Mouse (Mus musculus) left cerebral cortex, postnatal 10 days (tissue): ENCODE data around the gene Stk33. TPM values are rescaled to one million over a fixed set of nuclear protein-coding genes. Genes with fewer than 3 reads are reported as not detected.

Experiments used
- DNase-seq, 2 experiments: peaks; one replicate each; pipeline ENCODE4 v3.0.0; 2021 to 2022; ENCODE audit warnings: low spot score in 2 of 2, mixed read lengths in 1 of 2; ENCODE audit errors: extremely low spot score in 1 of 2
- intact Hi-C: fragments of 180-260 bp; cut with DNase I; formaldehyde crosslinking; loops from one replicate; pipeline ENCODE4 v1.15.1; 2025
- total RNA-seq, 2 experiments: library from RNA; stranded (reverse); gene quantifications; 2 replicates each; pipeline ENCODE4 v1.2.3; 2021

Gene Stk33
- total RNA-seq = 1 to 10 TPM; 1.9 to 2.1 TPM

DNA sequence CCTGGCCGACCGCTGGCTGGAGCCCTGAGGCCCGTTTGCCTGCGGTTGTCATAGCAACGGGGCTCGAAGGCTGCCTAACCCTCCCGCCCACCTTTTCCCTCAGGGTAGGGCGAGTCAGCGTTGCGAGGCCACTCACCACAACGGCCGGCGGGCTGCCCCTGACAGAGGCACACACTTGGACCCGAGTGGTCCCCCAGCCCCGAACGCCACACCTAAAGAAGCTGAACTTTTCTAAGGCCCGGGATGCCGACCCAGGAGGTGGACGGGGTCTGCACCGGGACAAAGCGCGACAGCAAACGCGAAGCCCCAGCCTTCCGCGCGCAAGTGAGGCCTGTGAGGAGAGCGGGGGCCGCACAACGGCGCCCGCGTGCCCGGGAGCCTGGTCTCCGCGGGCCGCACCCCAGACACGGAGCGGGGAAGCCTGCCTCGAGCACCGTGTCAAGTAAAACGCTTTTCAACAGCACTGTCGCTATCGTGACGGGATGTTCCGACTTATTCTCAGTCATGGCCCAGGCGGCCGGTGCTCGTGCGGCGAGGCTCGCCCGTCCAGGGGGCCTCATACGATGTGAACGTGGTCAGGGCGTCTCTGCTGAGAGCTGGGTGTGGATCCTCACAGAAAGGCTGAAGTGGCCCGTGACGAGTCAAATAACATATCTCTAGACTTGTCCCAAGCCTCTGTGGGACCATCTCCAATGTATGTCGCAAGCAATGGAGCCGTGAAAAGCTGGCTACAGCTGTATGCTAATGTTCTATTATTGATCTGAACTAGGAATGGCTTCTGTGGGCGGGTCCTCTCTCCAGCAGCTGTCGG lies at the start of gene Stk33:
Gene Stk33 (minus strand): TSS at position 301 of the 811 bp plus-strand sequence.
- intact Hi-C loops = no loop called here
- DNase-seq = peak in 1 of 2 experiments; percentile 71

GRCm38 (mm10) chr7:109484221-109484620 lies 45.3 kb upstream of the Stk33 start:
- DNase-seq = no peak
- intact Hi-C loops = no loop called here

DNA sequence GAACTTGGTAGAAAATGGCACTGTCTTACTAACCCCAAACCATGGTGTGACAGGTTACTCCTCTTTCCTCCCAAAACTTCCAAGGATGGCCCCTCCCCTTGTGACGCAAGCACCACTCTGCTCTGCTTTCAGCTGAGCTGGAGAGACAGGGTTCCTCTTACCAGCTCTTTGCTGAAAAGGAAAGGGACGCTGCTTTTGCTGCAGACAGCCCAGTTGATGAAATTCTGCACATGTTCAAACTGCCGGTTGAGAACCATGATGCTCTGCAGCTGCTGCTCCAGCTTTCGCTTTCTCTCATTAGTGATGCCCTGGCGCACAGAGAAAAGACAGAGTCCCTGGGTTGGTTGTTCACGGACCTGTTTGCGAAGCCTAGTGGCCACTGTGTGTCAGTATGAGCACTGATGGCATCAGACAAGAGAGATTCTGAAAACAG lies 41.9 kb upstream of the Stk33 start:
- intact Hi-C loops = no loop called here
- peak; percentile 30 to 43 for DNase-seq

GRCm38 (mm10) chr7:109477926-109478325 lies 39.0 kb upstream of the Stk33 start:
- intact Hi-C loops = no loop called here
- DNase-seq = no peak

DNA sequence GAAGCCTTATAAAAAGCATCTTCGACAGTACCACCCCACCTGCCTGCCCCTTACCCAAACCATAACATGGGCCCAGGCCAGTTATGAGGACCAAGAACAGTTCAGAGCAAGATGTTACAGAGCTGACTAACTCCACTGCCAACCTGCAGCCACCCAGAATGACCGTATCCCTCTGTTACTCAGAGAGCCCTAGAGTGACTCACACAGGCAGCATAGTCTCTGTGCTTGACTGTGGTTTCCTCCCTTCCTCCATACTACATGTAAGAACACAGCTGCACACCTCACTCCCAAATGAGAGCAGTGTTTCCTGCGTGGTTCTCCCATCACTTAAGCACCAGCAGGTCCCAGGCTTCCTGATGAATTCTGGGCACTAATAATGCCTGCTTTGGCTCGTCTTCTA lies 31.8 kb upstream of the Stk33 start:
- no peak for DNase-seq
- intact Hi-C loops = no loop called here

DNA sequence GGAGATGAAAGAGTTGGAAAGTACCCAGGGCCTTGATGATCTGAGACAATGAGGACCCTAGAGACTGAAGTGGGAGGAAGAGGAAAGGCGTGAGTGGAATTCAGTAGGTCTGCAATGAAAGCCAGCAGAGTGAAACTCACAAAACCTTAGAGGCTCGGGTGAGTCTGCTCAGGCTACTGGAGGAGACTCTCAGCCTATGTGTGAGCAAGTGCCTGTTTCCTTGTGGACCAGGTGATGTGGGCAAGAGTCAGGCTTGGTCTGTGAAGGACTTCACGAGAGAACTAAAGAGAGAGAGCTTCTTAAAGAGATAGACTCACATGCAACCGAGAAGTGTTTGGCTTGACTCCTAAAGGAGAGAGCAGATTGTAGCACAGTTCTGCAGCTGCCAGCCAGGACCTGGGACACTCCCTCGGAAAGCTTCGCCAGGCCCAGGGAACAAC lies 29.4 kb upstream of the Stk33 start:
- intact Hi-C loops = no loop called here
- DNase-seq = peak in 1 of 2 experiments; percentile 61

GRCm38 (mm10) chr7:109467591-109467990 lies 28.7 kb upstream of the Stk33 start:
- intact Hi-C loops = no loop called here
- DNase-seq = no peak

- intact Hi-C loops = no loop called here
These were observed 21.8 kb upstream of the Stk33 start for GRCm38 (mm10) chr7:109460698-109461097.

DNA sequence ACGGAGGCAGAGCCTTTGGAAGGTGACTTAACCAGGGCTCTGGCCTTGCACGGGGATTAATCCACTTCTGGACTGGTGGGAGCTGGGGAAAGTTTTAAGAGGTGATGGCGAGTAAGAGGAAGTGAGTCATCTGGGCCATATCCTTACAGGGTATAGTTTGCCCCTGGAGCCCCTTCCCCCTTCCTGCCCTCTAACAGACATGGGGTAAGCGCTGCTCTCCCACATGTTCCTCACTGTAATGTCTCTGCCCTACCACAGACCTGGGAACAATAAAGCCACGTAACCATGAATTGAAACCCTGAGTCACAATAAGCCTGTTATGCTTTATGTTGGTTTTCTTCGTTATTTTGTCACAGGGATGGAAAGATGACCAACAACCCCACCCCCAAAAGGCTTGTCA lies 17.7 kb upstream of the Stk33 start:
- intact Hi-C loops = no loop called here
- DNase-seq = no peak

More at GRCm38 (mm10) chr7:109460698-109461097, 21.8 kb upstream of the Stk33 start:
- DNase-seq = no peak

DNA sequence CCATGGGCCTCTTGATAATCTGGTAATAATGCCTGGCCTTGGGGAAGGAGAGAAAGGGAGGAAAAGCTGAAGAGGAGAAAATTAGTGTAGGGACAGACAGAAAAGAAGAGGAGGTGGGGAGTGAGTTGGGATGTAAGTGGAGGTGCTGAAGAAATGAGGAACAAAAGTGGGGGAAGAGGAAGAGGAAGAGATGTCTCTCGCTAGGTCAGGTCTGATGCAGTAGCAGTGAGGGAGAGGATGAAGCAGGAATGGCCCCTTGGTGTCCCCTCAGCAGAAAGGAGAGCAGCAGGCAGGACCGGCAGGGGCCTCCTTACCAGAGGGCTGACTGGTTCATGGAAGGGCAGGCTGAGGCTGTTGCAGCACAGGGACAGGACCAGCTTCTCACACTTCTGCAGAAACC lies 16.9 kb upstream of the Stk33 start:
- no peak for DNase-seq
- intact Hi-C loops = no loop called here

DNA sequence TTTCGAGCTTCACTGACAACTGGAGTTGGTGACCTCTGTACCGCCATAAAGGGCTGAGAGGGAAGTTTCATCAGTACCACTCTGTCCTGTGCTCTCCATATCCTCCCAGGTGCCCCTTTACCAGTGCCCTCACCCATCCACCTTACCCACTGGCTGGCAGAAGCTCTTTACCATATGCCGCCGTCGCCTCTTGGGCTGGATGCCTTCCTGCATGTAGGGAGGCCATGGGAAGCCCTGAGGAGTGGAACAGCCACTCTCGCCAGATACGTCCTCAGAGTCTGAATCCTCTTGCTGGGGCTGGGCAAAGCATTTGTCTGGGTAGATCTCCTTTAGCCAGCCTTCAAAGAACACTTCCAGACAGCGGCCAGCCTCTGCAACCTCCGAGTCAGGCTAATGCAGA lies 16.0 kb upstream of the Stk33 start:
- intact Hi-C loops = no loop called here
- no peak for DNase-seq

- DNase-seq = no peak
- intact Hi-C loops = no loop called here
These were observed 9.2 kb upstream of the Stk33 start for GRCm38 (mm10) chr7:109448060-109448459.

DNA sequence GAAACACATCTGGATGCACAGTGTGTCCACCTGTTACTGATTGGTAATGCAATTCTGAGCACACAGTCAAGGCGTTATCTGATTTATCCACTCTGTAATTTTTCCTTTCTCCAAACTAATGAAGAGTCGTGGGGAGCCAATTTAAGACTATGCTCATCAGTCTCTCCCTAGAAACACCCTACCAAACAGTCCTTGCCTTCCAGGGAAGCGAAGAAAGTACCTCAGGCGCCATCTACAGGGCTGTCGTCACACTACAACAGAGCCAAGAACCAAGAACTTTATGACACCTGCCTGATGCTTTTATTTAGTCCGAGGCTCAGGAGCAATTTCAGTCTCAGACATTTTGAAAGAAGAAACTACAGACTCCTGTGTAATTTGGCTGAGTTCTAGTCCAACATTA lies 6.1 kb upstream of the Stk33 start:
- intact Hi-C loops = no loop called here
- DNase-seq = peak; percentile 27 to 55

GRCm38 (mm10) chr7:109442739-109443138 lies 3.9 kb upstream of the Stk33 start:
- DNase-seq = no peak
- intact Hi-C loops = no loop called here

DNA sequence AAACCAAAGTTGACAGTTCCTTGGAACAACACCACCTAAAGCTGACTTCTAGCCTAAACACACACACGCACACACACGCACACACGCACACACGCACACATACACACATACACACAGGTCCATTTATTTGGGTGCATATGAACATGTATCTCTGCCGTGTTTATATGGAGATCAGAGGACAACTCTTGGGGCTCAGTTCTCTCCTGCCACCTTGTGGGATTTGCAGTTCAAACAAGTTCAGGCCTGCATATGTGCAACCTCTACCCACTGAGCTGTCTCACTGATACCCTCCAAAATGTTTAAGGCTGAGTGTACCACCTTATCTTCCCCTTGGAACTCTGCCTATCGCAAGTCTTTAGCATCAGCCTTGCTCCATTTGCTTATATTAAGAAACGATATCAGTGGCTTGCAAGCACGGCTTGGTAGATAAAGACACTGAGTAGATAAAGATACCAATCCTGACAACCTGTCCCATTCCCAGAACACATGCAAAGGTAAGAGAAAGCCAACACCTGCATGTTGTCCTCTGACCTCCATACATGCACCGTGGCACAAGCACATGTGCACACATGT lies 1.9 kb upstream of the Stk33 start:
- intact Hi-C loops = no loop called here
- DNase-seq = no peak

- no peak for DNase-seq
- intact Hi-C loops = loop anchor here (2.0 to 10.0 kb wide), 5 partner anchors 192 to 480 kb away; no protein-coding TSS in a partner anchor
These were observed 14.3 kb downstream of the Stk33 start for GRCm38 (mm10) chr7:109424422-109425159.

- intact Hi-C loops = loop anchor here (5.0 to 10.0 kb wide), 3 partner anchors 191 to 478 kb away; no protein-coding TSS in a partner anchor
These were observed 16.1 kb downstream of the Stk33 start for GRCm38 (mm10) chr7:109422803-109423202.

DNA sequence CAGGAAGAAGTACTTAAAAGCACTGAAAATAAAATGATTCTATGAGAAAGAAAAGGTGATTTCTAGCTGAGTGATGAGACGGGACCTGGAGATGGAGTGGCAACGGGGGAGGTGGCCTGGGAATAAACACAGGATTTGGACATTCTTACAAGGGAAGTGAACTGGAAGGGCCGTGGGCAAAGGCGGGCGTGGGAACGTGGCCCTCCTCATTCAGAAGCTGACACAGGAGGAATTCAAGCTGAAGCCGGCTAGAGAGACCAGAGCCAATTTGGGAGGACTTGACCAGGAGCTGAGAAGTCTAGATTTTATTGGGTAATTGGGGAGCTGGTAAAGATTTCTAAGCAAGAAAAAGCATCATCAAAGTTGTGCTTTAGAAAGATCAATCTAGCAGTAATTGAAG lies 33.4 kb downstream of the Stk33 start:
- peak in 1 of 2 experiments; percentile 24 for DNase-seq
- intact Hi-C loops = no loop called here

More at GRCm38 (mm10) chr7:109422803-109423202, 16.1 kb downstream of the Stk33 start:
- no peak for DNase-seq

- intact Hi-C loops = no loop called here
- no peak for DNase-seq
These were observed 39.6 kb downstream of the Stk33 start for GRCm38 (mm10) chr7:109399299-109399698.
